Mouse (Mus musculus): Measurements from ENCODE around the gene Marf1. TPM values are rescaled to one million over a fixed set of nuclear protein-coding genes. Genes with fewer than 3 reads are reported as not detected.
"Not testable (repeated sequence)": the region's sequence is repeated elsewhere in the genome, so short reads cannot be mapped to it uniquely, and the experiment has no call there.

Marf1 gene
- polyA plus RNA-seq, 1 experiment from 2014 or later: 15.0 TPM

DNA sequence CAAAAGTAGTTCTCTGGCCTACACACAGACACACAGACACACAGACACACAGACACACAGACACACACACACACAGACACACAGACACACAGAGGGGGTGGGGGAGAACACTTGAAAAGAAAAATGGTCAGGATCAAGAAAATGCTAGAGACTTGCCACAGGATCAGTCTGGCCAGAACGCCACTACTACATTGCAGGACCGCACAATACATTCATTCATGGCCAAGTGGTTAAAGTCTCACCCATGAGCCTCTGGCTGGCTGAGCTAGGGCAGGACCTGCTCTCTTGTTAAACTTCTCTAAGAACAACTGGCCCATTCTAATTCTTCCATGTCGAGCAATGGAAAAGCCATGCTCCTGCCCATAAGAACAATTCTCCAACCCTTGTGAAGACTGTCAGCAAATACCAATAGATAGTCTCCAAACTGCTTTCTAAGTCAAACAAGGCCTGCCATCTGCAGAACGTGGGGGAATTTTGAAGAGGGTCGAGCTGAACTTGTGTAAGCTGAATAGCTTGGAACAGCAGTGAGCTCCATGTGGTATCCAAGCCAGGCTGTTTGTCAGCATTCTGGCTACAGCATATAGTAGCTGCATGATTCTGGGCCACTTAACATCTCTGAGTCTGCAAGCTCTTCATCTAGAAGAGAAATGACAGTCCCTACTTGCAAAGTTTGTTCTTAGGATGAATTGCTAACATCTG lies 92.5 kb downstream of the Marf1 start:
- no peaks in the 10 kb centered on the region for H3K27me3 ChIP-seq (ENCODE audit: control insufficient read depth, insufficient read depth, low read length)
- H3K9me3 ChIP-seq (replicated peaks; ENCODE audit: control insufficient read depth, low read length): no peaks in the 10 kb centered on the region
- WGBS (ENCODE audit: insufficient replicate concordance): 66% methylated on average over 5 of the region's 5 CpGs
- H3K4me3 ChIP-seq (ENCODE audit: low read depth, low read length): no peak overlapping the region
- no peaks in the 10 kb centered on the region for H3K4me1 ChIP-seq (ENCODE audit: control insufficient read depth, insufficient read depth, low read length)
- ATAC-seq (replicated peaks; ENCODE audit: insufficient number of reproducible peaks, low FRiP score, low TSS enrichment): no peak
- no peak overlapping the region for H3K4me2 ChIP-seq
- H3K9ac ChIP-seq (ENCODE audit: low read depth, low read length): no peak overlapping the region
- no peak overlapping the region for H3K27ac ChIP-seq (ENCODE audit: low read depth, low read length)
- no peaks in the 10 kb centered on the region for H3K36me3 ChIP-seq (ENCODE audit: control insufficient read depth, insufficient read depth, low read length)

DNA sequence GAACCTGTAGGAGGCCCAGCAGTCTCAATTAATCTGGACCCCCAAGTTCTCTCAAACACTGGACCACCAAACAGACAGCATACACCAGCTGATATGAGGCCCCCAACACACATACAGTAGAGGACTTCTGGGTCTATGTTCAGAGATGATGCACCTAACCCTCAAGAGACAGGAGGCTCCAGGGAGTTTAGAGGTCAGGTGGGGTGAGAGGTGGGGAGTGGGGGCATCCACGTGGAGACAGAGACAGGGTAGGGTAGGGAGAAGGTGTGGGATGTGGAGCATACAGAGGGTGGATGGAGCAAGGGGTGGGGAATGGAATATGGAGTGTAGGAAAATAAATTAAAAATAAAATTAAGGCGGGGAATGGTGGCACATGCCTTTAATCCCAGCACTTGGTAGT lies 94.5 kb downstream of the Marf1 start:
- not testable (repeated sequence) for ATAC-seq (replicated peaks; ENCODE audit: insufficient number of reproducible peaks, low FRiP score, low TSS enrichment); H3K9ac ChIP-seq (ENCODE audit: low read depth, low read length); H3K4me3 ChIP-seq (ENCODE audit: low read depth, low read length); H3K27me3 ChIP-seq (ENCODE audit: control insufficient read depth, insufficient read depth, low read length); H3K4me2 ChIP-seq; H3K27ac ChIP-seq (ENCODE audit: low read depth, low read length); H3K9me3 ChIP-seq (replicated peaks; ENCODE audit: control insufficient read depth, low read length); H3K36me3 ChIP-seq (ENCODE audit: control insufficient read depth, insufficient read depth, low read length); H3K4me1 ChIP-seq (ENCODE audit: control insufficient read depth, insufficient read depth, low read length)
- WGBS (ENCODE audit: insufficient replicate concordance): 75% methylated on average over 2 of the region's 2 CpGs

DNA sequence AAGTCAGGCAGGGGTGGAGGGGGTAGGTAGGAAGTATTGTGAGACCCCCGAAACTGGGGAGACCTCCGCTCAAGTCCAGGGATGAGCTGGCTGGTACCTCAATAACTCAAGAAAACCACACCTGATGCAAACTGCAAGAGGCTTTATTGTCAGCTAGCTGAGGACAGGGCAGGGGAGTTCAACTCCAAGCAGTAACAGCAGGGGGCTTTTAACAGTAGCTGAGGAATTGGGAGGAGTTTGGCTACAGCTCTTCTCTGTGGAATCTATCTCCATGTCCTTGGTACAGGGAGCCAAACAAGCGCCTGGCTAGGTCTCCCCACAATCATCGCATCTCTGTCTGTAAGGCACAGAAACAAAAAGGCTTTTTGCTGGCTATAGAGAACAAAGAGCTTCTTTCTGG lies 96.6 kb downstream of the Marf1 start:
- H3K4me2 ChIP-seq; H3K27ac ChIP-seq (ENCODE audit: low read depth, low read length); H3K36me3 ChIP-seq (ENCODE audit: control insufficient read depth, insufficient read depth, low read length); H3K9me3 ChIP-seq (replicated peaks; ENCODE audit: control insufficient read depth, low read length); H3K4me1 ChIP-seq (ENCODE audit: control insufficient read depth, insufficient read depth, low read length); H3K4me3 ChIP-seq (ENCODE audit: low read depth, low read length); H3K27me3 ChIP-seq (ENCODE audit: control insufficient read depth, insufficient read depth, low read length); ATAC-seq (replicated peaks; ENCODE audit: insufficient number of reproducible peaks, low FRiP score, low TSS enrichment); H3K9ac ChIP-seq (ENCODE audit: low read depth, low read length): not testable (repeated sequence)
- 78% methylated on average over 4 of the region's 4 CpGs for WGBS (ENCODE audit: insufficient replicate concordance)

DNA sequence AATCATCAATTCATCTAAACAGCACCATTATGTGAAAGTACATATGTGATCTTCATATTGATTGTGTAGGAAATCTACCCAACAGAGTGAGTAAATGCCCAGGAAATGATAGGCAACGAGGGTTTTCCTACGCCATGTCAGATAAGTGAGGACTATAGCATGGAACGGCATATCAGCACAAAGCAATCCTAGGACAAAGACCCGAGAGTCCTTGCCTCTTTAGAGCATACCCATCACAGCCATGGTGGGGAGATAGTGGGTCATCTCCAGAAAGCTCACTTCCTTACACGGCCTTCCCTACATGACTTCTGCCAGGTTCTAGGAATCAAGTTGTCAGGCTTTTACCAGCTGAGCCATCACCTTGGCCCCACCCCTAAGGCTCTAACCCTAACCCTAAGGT lies 103.3 kb downstream of the Marf1 start:
- H3K9me3 ChIP-seq (replicated peaks; ENCODE audit: control insufficient read depth, low read length): no peaks in the 10 kb centered on the region
- ATAC-seq (replicated peaks; ENCODE audit: insufficient number of reproducible peaks, low FRiP score, low TSS enrichment): no peak
- H3K36me3 ChIP-seq (ENCODE audit: control insufficient read depth, insufficient read depth, low read length): no peaks in the 10 kb centered on the region
- H3K27ac ChIP-seq (ENCODE audit: low read depth, low read length): no peak overlapping the region
- no peak overlapping the region for H3K9ac ChIP-seq (ENCODE audit: low read depth, low read length)
- H3K4me2 ChIP-seq: no peak overlapping the region
- no peaks in the 10 kb centered on the region for H3K4me1 ChIP-seq (ENCODE audit: control insufficient read depth, insufficient read depth, low read length)
- H3K27me3 ChIP-seq (ENCODE audit: control insufficient read depth, insufficient read depth, low read length): no peaks in the 10 kb centered on the region
- H3K4me3 ChIP-seq (ENCODE audit: low read depth, low read length): no peak overlapping the region
- WGBS (ENCODE audit: insufficient replicate concordance): 63% methylated on average over 5 of the region's 5 CpGs

MicroRNA genes within 50 kb of the gene (microRNA counts, 519-probe panel; counts per million panel counts)
- 5,026 counts per million, percentile 51 among the panel's probes with 10 or more counts for microRNA mmu-miR-484

Small RNA genes lying within 50 kb of the gene (microRNA-seq; reads per million reads assigned to microRNA genes)
- not detected for gene Gm27671 (ENCODE audit: borderline number of aligned reads)
- 1,874 reads per million, percentile 87 among the genes with 10 or more reads in this experiment for gene Mir484 (ENCODE audit: borderline number of aligned reads)

Other genes with a start within 250 kb of the Marf1 start
- gene 2900011O08Rik, start 176.7 kb downstream of the Marf1 start, polyA plus RNA-seq (2014; fragmentation: Nextera tagmentation; extraction: Ambion mirVana): 0.92 and 1.3 TPM in 2 replicates
- gene Ifitm7, start 176.5 kb downstream of the Marf1 start, polyA plus RNA-seq (2014; fragmentation: Nextera tagmentation; extraction: Ambion mirVana): not detected in 2 replicates
- gene Nde1, start 76 bp downstream of the Marf1 start, polyA plus RNA-seq (2014; fragmentation: Nextera tagmentation; extraction: Ambion mirVana): 85.9 and 87.2 TPM in 2 replicates
- gene Myh11, start 128.0 kb upstream of the Marf1 start, polyA plus RNA-seq (2014; fragmentation: Nextera tagmentation; extraction: Ambion mirVana): 1.5 and 1.8 TPM in 2 replicates
- 107 and 112 TPM in 2 replicates for gene Fopnl, start 154.1 kb upstream of the Marf1 start, polyA plus RNA-seq (2014; fragmentation: Nextera tagmentation; extraction: Ambion mirVana)
- gene Abcc1, start 198.2 kb upstream of the Marf1 start, polyA plus RNA-seq (2014; fragmentation: Nextera tagmentation; extraction: Ambion mirVana): 2.7 and 3.0 TPM in 2 replicates

Measured in heart, embryonic 11.5 days (tissue).